Mouse (Mus musculus) cerebellum, adult 2 months (tissue): ENCODE results near the gene Hist2h3c1.
A peak's percentile ranks its signal among the peaks of the same experiment; 100 is the strongest.
"Not testable (repeated sequence)": the region's sequence is repeated elsewhere in the genome, so short reads cannot be mapped to it uniquely, and the experiment has no call there.

ENCODE experiments used
- CTCF ChIP-seq: fragments of 200-500 bp; IDR thresholded peaks from 2 replicates; pipeline ENCODE4 v1.5.1; 2011; ENCODE audit warnings: low read depth, mild to moderate bottlenecking, control low read depth, low read length, moderate library complexity, borderline replicate concordance; ENCODE audit not compliant: insufficient read depth
- POLR2A ChIP-seq: fragments of 200-500 bp; IDR thresholded peaks from 2 replicates; pipeline ENCODE4 v1.6.1; 2011; ENCODE audit warnings: low read length, control low read depth, borderline replicate concordance; ENCODE audit not compliant: insufficient read depth

GRCm38 (mm10) chr3:96239949-96240798 lies 6.3 kb upstream of the Hist2h3c1 start, which contains the start of gene Hist2h2aa2:
- TF ChIP-seq CTCF, result not testable (repeated sequence)
- TF ChIP-seq POLR2A, result peak; percentile 52; the same call in 1 of the 2 replicates
